Mouse (Mus musculus) naive thymus-derived CD4-positive, alpha-beta T cell, adult 2 months (primary cell): ENCODE results near the gene Ighmbp2.

ENCODE experiments used
- DNase-seq: peaks from one replicate; pipeline ENCODE4 v3.0.0-alpha.2; 2011; ENCODE audit warnings: low read depth

The Ighmbp2 gene

DNA sequence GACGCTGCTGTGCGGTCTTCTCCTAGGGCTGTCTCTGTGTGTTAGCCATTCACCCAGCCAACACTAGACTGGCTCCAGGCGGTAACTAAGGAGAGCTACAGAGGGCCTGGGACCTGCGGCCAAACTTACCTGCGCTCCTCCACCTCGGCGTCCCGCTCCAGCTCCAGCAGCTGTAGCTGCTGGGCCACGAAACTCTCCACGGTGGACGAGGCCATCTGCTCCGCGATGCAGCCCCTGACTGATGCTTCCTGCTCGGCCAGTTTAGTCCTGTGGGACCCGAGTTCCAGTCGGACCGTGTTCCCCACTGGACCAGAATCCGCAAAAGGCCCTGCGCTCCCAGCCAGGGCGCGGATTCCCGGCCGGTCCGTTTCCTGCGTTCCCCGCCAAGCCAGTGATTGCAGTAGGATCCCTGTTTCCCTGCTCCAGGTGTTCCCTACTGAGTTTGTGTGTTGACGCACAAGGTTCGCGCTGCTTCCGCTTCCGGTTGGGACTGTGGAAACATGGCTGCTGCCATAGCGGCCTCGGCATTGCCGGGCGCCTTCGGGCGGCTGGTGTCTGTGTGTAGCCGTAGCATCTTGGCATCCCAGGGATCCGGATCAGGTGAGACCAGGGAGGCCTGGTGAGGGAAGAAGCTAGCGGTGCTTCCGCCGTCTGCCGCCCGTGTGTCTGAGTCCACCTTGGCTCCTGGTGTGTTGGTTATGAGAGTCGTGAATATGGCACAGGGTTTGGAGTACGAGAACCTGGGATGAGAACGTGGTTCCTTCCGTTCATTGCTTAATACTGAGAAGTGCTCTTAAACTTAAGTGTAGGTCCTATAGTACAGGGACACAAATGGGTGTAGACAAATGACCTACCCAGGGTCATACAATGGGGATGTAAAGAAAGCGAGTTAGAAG is at the start of gene Ighmbp2, which contains the start of gene Mrpl21:
Ighmbp2 (minus strand) TSS at position 446 of the 896 bp plus-strand sequence.
Mrpl21 (plus strand) TSS at position 330 of the 896 bp plus-strand sequence.
- DNase-seq = peak; percentile 92

GRCm38 (mm10) chr19:3326479-3327047 is 43.7 kb upstream of the Ighmbp2 start:
- DNase-seq = no peak

GRCm38 (mm10) chr19:3325771-3326478 is 43.1 kb upstream of the Ighmbp2 start:
- no peak for DNase-seq

DNA sequence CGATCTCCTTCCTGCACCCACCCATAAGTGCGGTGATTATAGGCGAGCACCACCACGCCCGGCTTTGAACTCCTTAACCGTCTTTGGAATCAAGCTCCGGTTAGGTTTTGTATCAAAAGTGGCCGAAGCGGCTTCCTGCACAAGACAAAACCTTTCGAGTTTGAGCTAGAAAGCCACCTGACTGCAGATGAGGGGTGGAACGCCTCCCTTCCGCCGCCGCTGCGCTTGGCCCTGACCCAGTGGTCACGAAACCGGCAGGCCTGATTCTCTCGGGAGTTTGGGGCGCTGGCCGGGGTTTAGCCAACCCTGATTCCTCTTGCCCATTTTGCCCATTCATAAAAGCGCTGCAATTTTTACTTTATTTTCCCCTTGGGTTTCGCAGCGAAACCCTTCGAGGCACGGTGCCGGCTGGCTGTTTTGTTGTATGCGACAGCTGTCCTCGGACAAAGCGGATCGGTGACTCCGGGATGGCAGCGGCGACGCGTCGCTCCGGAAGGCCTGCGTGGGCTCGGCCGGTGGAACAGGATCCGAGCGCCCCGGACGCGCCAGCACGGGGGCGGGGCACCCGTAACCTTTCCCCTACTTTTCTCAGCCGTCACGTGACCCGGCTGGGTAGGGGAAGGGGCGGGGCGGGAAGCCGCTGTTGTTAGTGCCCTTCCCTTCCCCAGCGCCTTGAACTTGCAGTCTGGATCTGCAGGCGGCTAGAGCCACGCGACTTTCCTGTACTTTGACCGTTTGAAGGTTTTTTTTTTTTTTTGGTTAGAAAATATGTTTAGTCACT is 42.3 kb upstream of the Ighmbp2 start:
- DNase-seq = peak; percentile 94

- DNase-seq = peak; percentile 44
Measured at GRCm38 (mm10) chr19:3324271-3324811, 41.5 kb upstream of the Ighmbp2 start.

DNA sequence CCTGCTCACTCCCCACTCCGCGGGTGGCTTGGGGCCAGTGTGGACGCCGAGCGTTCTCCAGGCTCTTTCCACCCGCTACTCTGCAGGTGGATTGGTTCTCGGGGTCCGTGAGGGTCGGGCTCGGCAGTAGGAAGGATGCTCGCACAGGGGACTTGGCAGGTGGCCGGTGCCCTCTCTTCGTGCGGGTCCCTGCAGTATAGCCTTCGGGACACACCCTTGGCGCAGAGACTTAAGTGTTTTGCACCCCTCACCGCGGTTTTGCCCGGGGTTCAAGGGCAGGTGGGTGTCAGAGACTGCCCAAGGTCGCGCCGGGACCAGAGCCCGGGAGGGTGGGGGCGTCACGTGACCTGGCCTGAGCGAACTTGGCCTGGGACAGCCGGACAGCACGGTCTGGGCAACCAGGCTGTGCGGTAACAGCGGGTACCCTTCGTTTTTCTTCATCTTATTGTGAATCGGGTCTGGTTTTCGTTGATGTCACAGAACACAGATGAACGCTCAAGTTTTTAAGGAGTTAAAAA is 41.0 kb upstream of the Ighmbp2 start:
- DNase-seq = peak; percentile 42

GRCm38 (mm10) chr19:3323201-3323621 is 40.4 kb upstream of the Ighmbp2 start:
- DNase-seq = peak; percentile 77

- peak; percentile 76 for DNase-seq
Measured at GRCm38 (mm10) chr19:3322261-3322969, 39.6 kb upstream of the Ighmbp2 start, which contains the start of gene Cpt1a. Gene Cpt1a (plus strand): TSS chr19:3322334.

GRCm38 (mm10) chr19:3321617-3322016 is 38.8 kb upstream of the Ighmbp2 start:
- DNase-seq = no peak

GRCm38 (mm10) chr19:3320801-3321200 is 38.0 kb upstream of the Ighmbp2 start:
- peak; percentile 70 for DNase-seq

GRCm38 (mm10) chr19:3320086-3320485 is 37.3 kb upstream of the Ighmbp2 start:
- DNase-seq = no peak

DNA sequence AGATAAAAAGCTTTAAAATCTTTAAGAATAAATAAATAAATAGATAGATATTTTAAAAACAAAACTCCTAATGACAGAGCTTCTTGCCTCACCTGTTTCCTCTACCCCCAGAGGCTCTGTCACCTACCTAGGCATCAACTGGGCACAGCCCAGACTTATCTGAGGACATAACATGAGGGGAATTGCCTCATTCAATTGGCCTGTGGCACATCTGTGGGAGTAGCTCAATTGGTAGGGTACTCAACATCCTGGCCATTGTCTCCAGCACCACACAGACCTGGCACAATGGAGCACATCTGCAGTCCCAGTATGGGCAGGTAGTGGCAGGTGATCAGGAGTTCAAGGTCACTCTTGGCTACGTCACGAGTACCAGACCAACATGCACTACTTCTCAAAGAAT is 36.5 kb upstream of the Ighmbp2 start:
- no peak for DNase-seq

GRCm38 (mm10) chr19:3307175-3307949 is 24.5 kb upstream of the Ighmbp2 start:
- DNase-seq = no peak

DNA sequence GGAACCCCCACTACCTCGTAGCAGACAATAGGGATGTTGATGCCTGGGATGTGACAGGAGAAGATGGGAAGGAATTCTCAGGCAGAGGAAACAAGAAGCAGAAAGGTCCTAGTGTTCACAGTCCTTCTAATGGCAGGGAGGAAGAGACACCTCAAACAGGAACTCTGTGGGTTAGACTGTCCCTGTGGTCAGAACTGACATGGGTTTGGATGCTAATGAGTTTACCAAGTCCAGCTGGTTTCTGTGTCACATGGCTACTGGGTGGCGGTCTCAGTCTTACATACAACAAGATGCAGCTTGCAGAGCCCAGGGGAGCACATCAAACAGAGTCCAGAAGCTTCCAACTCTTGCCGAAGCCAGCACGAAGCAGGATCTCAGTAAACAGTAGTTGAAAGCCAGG is 21.2 kb upstream of the Ighmbp2 start:
- no peak for DNase-seq

- DNase-seq = no peak
Measured at GRCm38 (mm10) chr19:3297775-3298174, 15.0 kb upstream of the Ighmbp2 start.

DNA sequence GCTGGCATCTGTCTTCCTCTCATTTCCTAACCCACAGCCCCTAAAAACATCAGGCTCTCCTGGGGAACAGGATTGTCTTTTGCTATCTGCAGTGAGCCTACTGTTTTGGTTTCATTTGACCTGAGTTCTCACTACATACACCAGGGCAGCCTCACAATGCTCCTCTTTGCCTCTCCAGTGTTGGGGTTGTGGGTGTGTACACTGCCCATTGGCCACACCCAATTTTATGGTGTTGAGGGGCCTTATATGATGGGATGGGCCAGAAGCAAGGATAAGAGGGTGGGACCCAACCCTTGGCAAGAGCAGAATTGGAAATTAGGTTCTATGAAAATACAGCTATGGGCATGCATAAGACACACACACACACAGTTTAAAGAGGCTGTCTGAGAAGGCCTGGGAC is 14.2 kb upstream of the Ighmbp2 start:
- DNase-seq = no peak

DNA sequence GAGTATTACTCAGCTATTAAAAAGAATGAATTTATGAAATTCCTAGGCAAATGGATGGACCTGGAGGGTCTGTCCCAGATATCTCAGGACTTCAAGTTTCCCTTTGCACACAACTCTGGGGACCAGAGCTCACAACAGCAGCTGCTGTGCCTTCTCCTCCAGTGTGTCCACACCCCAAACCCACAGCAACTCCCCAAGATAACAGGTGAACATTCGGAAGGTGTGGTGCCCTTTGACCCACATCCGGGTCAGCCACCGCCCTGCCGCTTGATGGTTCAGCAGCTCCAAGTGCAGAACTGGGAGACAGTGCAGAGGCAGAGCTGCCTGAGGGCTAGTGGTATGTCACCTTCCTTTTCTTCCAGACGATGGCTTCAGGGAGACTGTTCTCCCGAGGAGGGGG is 12.4 kb upstream of the Ighmbp2 start:
- DNase-seq = no peak

GRCm38 (mm10) chr19:3292993-3293392 is 10.2 kb upstream of the Ighmbp2 start:
- DNase-seq = no peak

- peak; percentile 66 for DNase-seq
Measured at GRCm38 (mm10) chr19:3292028-3292427, 9.2 kb upstream of the Ighmbp2 start.

- DNase-seq = no peak
Measured at GRCm38 (mm10) chr19:3289006-3289405, 6.2 kb upstream of the Ighmbp2 start.
